Mouse (Mus musculus): Measurements from ENCODE around the gene Exoc3l2.
A peak's percentile ranks its signal among the peaks of the same experiment; 100 is the strongest.

GRCm38 (mm10) chr7:19443344-19443743 lies 19.8 kb upstream of the Exoc3l2 start:
- TF ChIP-seq CTCF (conservative IDR thresholded peaks at IDR 0.05; ENCODE audit: insufficient read depth, insufficient read length, low read depth, low read length) (peak; percentile 85), POLR2A (IDR thresholded peaks at IDR 0.05; ENCODE audit: low read depth, low read length) (no peak)

Data from kidney, adult 2 months (tissue).